Mouse (Mus musculus): ENCODE results near the gene D10Wsu102e. TPM values are rescaled to one million over a fixed set of nuclear protein-coding genes. Genes with fewer than 3 reads are reported as not detected.
A peak's percentile ranks its signal among the peaks of the same experiment; 100 is the strongest.

The D10Wsu102e gene
- polyA plus RNA-seq, 1 experiment from 2014 or later = 0.50 TPM

- Histone ChIP-seq H3K4me3 (replicated peaks; ENCODE audit: low read depth, low read length) (no peak overlapping the region), H3K4me1 (replicated peaks; ENCODE audit: insufficient read depth, low read length) (peaks cover 9% of the 10 kb centered on the region), H3K4me2 (ENCODE audit: low read length) (peak overlapping the region; percentile 36), H3K9ac (ENCODE audit: low read depth, low read length) (peak overlapping the region; percentile 10; the same call in 1 of the 2 replicates), H3K27me3 (ENCODE audit: insufficient read depth, low read length) (no peaks in the 10 kb centered on the region), H3K36me3 (ENCODE audit: insufficient read depth, low read length) (no peaks in the 10 kb centered on the region), H3K27ac (peak overlapping the region; percentile 63), H3K9me3 (replicated peaks; ENCODE audit: low read length) (no peaks in the 10 kb centered on the region)
- DNase-seq (ENCODE audit: low spot score) (peak; percentile 69), ATAC-seq (replicated peaks; ENCODE audit: low FRiP score, low read depth) (no peak)
- 59% methylated on average over 8 of the region's 8 CpGs for WGBS
- TF ChIP-seq CTCF (IDR thresholded peaks at IDR 0.05; ENCODE audit: low read depth) = peak; percentile 56; the same call in 1 of the 2 replicates
These were observed 5.7 kb upstream of the D10Wsu102e start for GRCm38 (mm10) chr10:83354333-83354719.

- 83% methylated on average over 12 of the region's 12 CpGs for WGBS
- DNase-seq (ENCODE audit: low spot score) = no peak
- ATAC-seq (replicated peaks; ENCODE audit: low FRiP score, low read depth) = no peak
- no peaks in the 10 kb centered on the region for H3K36me3 ChIP-seq (ENCODE audit: insufficient read depth, low read length)
- no peak overlapping the region for H3K9ac ChIP-seq (ENCODE audit: low read depth, low read length)
- H3K27ac ChIP-seq = no peak overlapping the region
- no peak overlapping the region for H3K4me2 ChIP-seq (ENCODE audit: low read length)
- H3K4me1 ChIP-seq (replicated peaks; ENCODE audit: insufficient read depth, low read length) = peaks cover 9% of the 10 kb centered on the region
- no peaks in the 10 kb centered on the region for H3K9me3 ChIP-seq (replicated peaks; ENCODE audit: low read length)
- no peaks in the 10 kb centered on the region for H3K27me3 ChIP-seq (ENCODE audit: insufficient read depth, low read length)
- no peak overlapping the region for H3K4me3 ChIP-seq (replicated peaks; ENCODE audit: low read depth, low read length)
- no peak for TF ChIP-seq CTCF (IDR thresholded peaks at IDR 0.05; ENCODE audit: low read depth)
These were observed 3.6 kb upstream of the D10Wsu102e start for GRCm38 (mm10) chr10:83356416-83356815.

- DNase-seq (ENCODE audit: low spot score) (peak; percentile 22), ATAC-seq (replicated peaks; ENCODE audit: low FRiP score, low read depth) (peak; percentile 30; the same call in 1 of the 2 replicates)
- Histone ChIP-seq H3K4me2 (ENCODE audit: low read length) (peak overlapping the region; percentile 85), H3K27me3 (ENCODE audit: insufficient read depth, low read length) (no peaks in the 10 kb centered on the region), H3K27ac (peak overlapping the region; percentile 75), H3K4me3 (replicated peaks; ENCODE audit: low read depth, low read length) (peak overlapping the region; percentile 90), H3K9ac (ENCODE audit: low read depth, low read length) (no peak overlapping the region), H3K9me3 (replicated peaks; ENCODE audit: low read length) (no peaks in the 10 kb centered on the region), H3K36me3 (ENCODE audit: insufficient read depth, low read length) (peaks cover 5% of the 10 kb centered on the region; the same call in 1 of the 2 replicates), H3K4me1 (replicated peaks; ENCODE audit: insufficient read depth, low read length) (peaks cover 4% of the 10 kb centered on the region; the same call in 1 of the 2 replicates)
- TF ChIP-seq CTCF (IDR thresholded peaks at IDR 0.05; ENCODE audit: low read depth) = no peak
- 81% methylated on average over 4 of the region's 4 CpGs for WGBS
These were observed 570 bp upstream of the D10Wsu102e start for GRCm38 (mm10) chr10:83359451-83359850.

GRCm38 (mm10) chr10:83360356-83360755 is 335 bp downstream of the D10Wsu102e start:
- Histone ChIP-seq H3K9ac (ENCODE audit: low read depth, low read length) (peak overlapping the region; percentile 87), H3K9me3 (replicated peaks; ENCODE audit: low read length) (no peaks in the 10 kb centered on the region), H3K4me2 (ENCODE audit: low read length) (peak overlapping the region; percentile 85), H3K4me1 (replicated peaks; ENCODE audit: insufficient read depth, low read length) (peaks cover 4% of the 10 kb centered on the region; the same call in 1 of the 2 replicates), H3K4me3 (replicated peaks; ENCODE audit: low read depth, low read length) (peak overlapping the region; percentile 90), H3K36me3 (ENCODE audit: insufficient read depth, low read length) (peaks cover 10% of the 10 kb centered on the region), H3K27ac (peak overlapping the region; percentile 75), H3K27me3 (ENCODE audit: insufficient read depth, low read length) (no peaks in the 10 kb centered on the region)
- DNase-seq (ENCODE audit: low spot score) (no peak), ATAC-seq (replicated peaks; ENCODE audit: low FRiP score, low read depth) (peak; percentile 60)
- under 1% methylated on average over 40 of the region's 40 CpGs for WGBS
- TF ChIP-seq CTCF (IDR thresholded peaks at IDR 0.05; ENCODE audit: low read depth) = no peak

GRCm38 (mm10) chr10:83361643-83362382 is 1.8 kb downstream of the D10Wsu102e start:
- DNase-seq (ENCODE audit: low spot score) = peak; percentile 75
- Histone ChIP-seq H3K27ac (no peak overlapping the region), H3K27me3 (ENCODE audit: insufficient read depth, low read length) (no peaks in the 10 kb centered on the region), H3K4me2 (ENCODE audit: low read length) (peak overlapping the region; percentile 85; the same call in 1 of the 2 replicates), H3K4me3 (replicated peaks; ENCODE audit: low read depth, low read length) (no peak overlapping the region), H3K9ac (ENCODE audit: low read depth, low read length) (no peak overlapping the region), H3K4me1 (replicated peaks; ENCODE audit: insufficient read depth, low read length) (peaks cover 4% of the 10 kb centered on the region; the same call in 1 of the 2 replicates), H3K9me3 (replicated peaks; ENCODE audit: low read length) (no peaks in the 10 kb centered on the region), H3K36me3 (ENCODE audit: insufficient read depth, low read length) (peaks cover 24% of the 10 kb centered on the region)
- ATAC-seq (replicated peaks; ENCODE audit: low FRiP score, low read depth) = no peak
- 42% methylated on average over 5 of the region's 5 CpGs for WGBS
- TF ChIP-seq CTCF (IDR thresholded peaks at IDR 0.05; ENCODE audit: low read depth) = peak; percentile 67

- H3K36me3 ChIP-seq (ENCODE audit: insufficient read depth, low read length) = peaks cover 29% of the 10 kb centered on the region
- H3K4me3 ChIP-seq (replicated peaks; ENCODE audit: low read depth, low read length) = no peak overlapping the region
- H3K27me3 ChIP-seq (ENCODE audit: insufficient read depth, low read length) = no peaks in the 10 kb centered on the region
- H3K27ac ChIP-seq = no peak overlapping the region
- ATAC-seq (replicated peaks; ENCODE audit: low FRiP score, low read depth) (no peak), DNase-seq (ENCODE audit: low spot score) (no peak)
- peaks cover 4% of the 10 kb centered on the region; the same call in 1 of the 2 replicates for H3K4me1 ChIP-seq (replicated peaks; ENCODE audit: insufficient read depth, low read length)
- TF ChIP-seq CTCF (IDR thresholded peaks at IDR 0.05; ENCODE audit: low read depth) = no peak
- H3K9ac ChIP-seq (ENCODE audit: low read depth, low read length) = no peak overlapping the region
- no peaks in the 10 kb centered on the region for H3K9me3 ChIP-seq (replicated peaks; ENCODE audit: low read length)
- H3K4me2 ChIP-seq (ENCODE audit: low read length) = no peak overlapping the region
- WGBS = 87% methylated on average over 8 of the region's 8 CpGs
These were observed 3.4 kb downstream of the D10Wsu102e start for GRCm38 (mm10) chr10:83363451-83363850.

Data from kidney, postnatal 0 days (tissue).